Mouse (Mus musculus): ENCODE results near the gene Blvrb.

Blvrb gene

DNA sequence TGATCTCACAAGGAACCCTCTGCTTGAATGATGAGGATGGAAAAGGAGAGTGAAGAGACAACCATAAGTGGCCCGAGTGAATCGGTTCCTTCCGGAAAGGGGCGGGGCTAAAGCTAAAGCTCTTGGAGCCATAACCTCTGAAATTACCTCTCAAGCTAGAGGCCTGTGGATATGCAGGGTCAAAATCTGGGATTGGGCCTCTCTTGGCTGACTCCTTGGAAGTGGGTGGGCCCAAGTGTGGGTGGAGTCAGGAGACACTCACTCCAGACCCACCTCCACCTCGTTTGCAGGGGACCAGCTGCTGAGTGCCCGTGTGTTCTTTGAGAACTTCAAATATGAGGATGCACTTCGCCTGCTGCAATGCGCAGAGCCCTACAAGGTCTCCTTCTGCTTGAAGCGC is 67.2 kb downstream of the Blvrb start:
- DNase-seq (ENCODE audit: low spot score in 2 of 2): no peak

Data from spleen, postnatal 14 days (tissue).